Mouse (Mus musculus) left cerebral cortex, postnatal 36 days (tissue): ENCODE measurements around the gene Nup54. TPM values are rescaled to one million over a fixed set of nuclear protein-coding genes. Genes with fewer than 3 reads are reported as not detected.

Source experiments
- DNase-seq, 2 experiments: peaks; one replicate each; pipeline ENCODE4 v3.0.0; 2021 to 2022; ENCODE audit warnings: low spot score in 2 of 2, mixed read lengths in 1 of 2
- intact Hi-C: fragments of 180-260 bp; cut with DNase I; formaldehyde crosslinking; loops from one replicate; pipeline ENCODE4 v1.15.1; 2025
- total RNA-seq, 2 experiments: library from RNA; stranded (reverse); gene quantifications; 2 replicates each; pipeline ENCODE4 v1.2.3; 2021

Nup54 gene
- 10 to 100 TPM; 25.3 to 28.5 TPM for total RNA-seq

DNA sequence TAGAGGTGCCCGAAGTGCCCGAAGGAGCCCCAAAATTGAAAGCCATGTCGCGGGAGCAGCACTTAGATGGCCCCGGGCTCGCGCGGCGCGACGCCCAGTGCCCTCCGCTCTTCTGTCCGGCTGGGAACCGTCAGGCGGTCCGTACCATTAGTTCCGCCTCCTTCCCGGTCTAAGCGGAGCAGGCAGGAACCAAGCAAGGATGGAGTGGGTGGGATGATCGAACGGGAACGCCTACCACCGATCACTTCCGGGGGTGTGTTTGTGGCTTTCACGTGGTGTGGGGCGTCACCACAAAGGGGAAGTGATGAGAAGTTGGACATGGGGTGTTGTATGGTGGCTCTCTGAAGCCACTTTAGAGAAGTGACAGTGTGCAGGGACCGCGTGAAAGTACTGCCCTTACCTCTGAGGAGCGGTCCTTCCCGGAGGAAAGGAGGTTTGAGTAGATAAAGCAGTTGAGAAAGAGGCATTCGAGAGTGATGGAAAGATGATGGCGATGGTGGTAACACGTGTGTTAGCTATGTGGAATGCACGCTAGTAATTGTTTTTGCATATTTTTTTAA lies at the start of gene Nup54:
Gene Nup54 (minus strand): TSS at position 195 of the 560 bp plus-strand sequence.
- intact Hi-C loops = no loop called here
- DNase-seq = peak; percentile 95 to 97

DNA sequence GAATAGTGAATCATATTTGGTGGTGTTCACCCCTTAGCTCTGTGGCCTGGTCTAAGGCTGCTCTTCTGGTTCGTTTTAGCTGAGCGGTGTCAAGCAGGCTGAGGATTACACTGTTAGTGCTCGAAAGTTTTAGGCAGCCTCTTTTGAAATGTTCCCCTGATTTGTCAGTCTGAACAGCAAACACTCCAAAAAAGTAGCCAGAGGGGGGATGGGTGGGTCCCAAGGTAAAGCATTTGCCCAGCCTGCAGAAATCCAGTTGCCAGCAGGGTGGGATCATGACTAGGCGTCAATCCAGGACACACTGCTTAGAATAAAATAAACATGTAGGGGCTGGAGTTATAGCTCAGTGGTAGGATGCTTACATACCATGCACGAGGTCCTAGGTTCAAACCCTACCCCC lies 37.8 kb upstream of the Nup54 start:
- DNase-seq = no peak
- intact Hi-C loops = no loop called here

DNA sequence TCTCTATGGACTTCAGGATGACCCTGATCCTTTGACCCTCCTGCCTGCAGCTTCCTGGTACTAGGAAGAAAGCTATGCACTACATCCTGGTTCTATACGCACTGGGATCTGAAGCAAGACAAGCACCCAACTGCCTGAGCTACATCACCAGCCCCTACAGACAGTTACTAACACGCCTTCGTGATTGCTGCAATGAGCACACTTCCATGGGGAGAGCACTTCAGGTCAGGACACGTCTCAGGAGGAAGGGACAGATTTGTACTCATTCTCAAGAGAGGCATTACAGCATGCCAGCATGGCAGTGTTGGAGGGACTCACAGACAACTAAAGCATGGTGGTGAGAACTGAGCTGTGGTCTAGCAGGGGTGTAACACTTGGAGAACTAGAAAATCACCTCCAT lies 36.5 kb upstream of the Nup54 start:
- DNase-seq = no peak
- intact Hi-C loops = no loop called here

DNA sequence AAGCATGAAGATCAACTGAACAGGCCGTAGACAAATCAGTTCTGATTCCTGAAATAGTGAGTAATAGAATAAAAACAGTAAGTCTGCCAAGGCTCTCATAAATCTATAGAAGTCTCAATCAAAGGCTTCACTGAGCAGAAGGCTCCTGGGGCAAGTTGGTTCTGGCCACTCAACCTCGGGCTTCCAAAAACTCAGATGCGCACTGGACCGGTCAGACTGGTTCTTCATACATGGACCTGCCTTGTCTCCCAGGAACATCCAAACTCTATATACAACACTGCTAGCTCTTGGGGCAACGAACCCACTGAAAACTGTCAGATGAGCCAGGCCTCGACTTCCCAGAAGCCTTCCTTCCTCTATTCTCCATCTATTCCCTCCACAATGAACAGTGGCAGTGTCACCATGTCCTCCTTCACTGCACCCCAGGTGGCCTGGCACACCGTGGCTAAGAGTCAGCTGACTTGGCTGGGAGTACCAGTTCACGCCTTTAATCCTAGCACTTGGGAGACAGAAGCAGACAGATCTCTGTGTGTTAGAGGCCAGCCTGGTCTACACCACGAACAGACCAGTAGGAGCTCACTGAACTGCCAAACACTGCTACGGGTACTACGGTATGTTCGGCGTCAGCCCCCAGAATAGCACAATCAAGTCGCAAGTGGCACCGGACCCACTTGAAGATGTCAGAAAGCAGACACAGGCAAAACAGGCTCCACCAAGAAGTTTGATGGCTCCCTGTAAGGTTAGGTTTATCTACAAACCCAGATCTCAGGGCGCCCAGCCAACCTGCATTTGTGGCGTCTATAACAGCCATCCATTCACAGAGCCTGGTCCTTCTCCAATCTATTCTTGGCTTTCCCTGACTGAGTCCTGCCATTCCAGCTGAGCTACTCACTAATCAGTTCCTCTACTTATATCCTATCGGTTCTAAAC lies 34.4 kb upstream of the Nup54 start:
- no peak for DNase-seq
- intact Hi-C loops = no loop called here

DNA sequence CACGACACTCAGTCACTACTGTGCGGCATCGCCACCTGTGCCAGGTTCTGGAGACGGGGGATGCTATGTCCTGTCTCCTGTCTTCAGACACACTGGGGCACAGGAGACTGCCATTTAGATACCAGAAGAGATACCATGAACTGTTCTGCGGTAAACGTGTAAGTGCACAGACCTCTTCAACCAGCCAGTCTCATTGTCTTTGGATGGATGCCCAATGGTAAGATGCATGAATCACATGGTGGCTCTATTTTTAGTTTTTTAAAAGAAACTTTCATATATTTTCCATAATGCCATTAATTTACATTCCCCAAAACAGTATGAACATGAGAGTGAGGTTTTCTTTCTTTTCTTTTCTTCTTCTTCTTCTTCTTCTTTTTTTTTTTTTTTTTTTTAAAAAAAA lies 33.2 kb upstream of the Nup54 start:
- DNase-seq = no peak
- intact Hi-C loops = no loop called here

DNA sequence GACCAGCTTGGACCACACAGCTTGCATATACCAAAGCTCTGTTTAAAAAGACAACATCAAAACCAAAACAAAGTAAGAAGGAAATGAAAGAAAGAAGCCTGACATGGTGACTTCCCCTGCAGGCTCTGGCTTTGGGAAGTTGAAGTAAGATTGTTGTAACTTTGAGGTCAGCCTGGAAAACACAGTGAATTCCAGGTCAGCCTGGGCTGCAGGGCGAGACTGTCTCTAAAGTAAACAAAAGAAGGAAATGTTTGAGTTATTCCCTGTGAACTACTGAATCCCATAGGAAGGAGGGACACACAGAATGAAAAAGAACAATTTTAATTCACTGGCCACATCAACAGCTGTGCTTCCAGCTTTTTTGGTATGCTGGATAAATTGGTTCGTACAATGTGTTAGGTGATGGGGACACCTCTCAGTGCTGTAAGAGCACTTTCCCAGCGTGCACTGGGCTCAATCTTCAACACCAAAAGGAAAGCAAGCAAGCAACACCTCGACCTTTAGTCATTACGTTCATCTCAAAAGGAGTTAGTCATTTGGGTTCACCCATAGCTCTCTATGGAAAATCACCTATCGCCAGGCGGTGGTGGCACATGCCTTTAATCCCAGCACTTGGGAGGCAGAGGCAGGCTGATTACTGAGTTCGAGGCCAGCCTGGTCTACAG lies 32.2 kb upstream of the Nup54 start:
- DNase-seq = no peak
- intact Hi-C loops = no loop called here

DNA sequence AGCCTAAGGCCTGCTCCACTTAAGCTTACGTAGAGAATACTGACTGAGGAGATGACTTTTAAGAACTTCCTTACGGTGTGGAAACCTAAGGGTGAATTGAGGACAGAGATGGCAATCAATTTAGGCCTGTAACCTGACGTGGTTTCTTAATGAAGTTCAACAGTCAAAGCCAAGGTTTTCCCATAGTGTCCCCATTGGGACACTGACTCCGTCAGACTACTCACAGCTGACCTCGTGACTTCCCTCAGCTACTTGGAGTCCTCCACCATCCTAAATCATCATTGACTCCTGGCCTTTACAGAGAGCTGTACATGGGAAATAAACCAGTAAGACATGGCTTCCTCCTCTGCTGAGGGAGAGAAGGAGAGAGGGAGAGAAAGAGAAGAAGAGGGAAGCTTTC lies 30.5 kb upstream of the Nup54 start:
- intact Hi-C loops = loop anchor here (2.0 kb wide), 1 partner anchor 191 kb away; no protein-coding TSS in a partner anchor
- no peak for DNase-seq

DNA sequence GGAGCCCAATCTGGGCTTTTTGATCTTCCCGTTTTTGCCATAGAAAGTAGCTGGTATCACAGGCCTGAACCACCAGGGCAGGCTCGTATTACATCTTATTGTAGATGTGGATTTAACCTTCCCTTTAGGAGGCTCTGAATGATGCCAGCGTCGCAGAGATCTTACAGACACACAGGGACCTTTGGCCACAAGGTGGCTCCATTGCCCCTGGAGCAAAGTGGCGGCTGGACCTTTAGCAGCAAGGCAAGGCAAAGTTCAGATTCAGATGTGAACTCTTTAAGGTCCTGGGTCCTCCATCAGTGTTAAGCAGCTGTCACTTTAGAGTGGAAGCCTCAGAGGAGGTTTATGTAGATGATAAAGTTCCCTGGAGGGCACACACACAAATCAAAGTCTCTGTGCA lies 26.3 kb upstream of the Nup54 start:
- intact Hi-C loops = loop anchor here (2.0 kb wide), 1 partner anchor 45 kb away; the partner anchor contains the start of gene Scarb2
- peak; percentile 18 to 41 for DNase-seq

DNA sequence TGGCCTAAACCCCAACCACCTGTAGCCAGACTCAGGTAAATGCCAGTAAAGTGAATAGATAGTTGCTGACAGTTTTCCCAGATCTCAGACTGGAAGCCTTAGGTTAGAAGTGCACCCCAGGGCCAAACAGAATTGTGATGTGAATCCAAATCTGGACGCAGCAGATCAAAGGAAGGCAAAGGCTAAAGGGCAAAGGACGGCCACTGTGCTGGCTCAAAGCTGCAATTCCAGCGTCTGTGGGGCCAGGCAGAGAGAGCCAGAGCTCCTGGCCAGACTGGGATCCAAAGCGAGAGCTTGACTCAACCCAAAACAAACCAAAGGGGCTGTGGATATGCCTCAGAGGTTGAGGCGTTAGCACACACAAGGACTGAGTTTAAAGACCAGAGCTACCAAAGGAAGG lies 23.7 kb upstream of the Nup54 start:
- no peak for DNase-seq
- intact Hi-C loops = no loop called here

DNA sequence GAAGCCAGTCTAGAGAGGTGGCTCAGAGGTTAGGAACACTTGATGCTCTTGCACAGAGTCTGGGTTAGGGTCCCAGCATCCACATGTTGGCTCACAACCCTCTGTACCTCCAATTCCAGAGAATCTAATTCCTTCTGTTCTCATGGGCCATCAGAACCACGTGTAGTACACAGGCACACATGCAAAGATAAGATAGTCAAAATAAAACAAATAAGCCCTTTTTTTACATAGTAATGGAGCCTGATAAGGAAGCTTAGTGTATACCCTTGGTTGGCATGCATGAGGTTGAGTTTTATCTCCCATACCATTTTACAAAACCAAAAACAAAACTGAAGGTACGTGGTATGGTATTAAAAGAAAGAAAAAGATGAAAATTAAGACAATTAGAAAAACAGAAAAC lies 22.4 kb upstream of the Nup54 start:
- no peak for DNase-seq
- intact Hi-C loops = no loop called here

DNA sequence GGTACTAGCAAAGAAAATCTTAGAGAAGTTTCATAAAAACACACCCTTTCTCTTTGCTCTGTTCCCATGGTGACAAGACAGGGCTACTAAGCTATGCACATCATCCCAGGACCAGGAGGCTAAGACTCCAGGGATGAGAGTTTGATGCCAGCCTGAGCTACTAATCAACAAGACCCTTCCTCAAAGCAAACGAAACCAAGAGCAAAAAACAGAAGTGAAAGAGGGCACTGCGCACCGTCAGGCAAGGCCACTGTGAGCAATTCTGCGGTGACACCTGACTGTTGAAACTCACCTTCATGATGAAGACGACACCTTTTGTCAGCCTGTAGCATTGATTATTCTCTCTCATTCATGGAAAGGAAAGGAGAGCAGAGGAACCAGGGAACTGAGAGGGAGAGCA lies 17.9 kb upstream of the Nup54 start:
- intact Hi-C loops = no loop called here

DNA sequence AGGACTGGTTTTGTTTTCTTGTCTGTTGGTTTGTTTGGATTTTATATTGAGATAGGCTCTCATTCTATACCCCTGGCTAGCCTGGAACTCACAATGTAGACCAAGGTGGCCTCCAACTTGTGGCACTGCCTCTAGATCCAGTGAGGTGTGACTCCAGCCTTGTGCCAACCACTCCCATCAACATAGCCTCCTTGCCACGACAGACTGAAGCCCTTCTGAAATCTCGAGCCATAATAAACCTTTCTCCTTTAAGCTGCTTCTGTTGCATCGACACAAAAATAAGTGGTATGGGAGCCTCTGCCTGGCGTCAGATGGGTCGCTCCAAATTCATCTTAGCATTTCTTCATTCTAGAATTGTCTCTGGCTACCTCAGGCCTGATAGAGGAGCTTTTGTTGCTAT lies 11.7 kb upstream of the Nup54 start:
- DNase-seq = no peak
- intact Hi-C loops = no loop called here

More for the DNA sequence above, 17.9 kb upstream of the Nup54 start:
- no peak for DNase-seq

DNA sequence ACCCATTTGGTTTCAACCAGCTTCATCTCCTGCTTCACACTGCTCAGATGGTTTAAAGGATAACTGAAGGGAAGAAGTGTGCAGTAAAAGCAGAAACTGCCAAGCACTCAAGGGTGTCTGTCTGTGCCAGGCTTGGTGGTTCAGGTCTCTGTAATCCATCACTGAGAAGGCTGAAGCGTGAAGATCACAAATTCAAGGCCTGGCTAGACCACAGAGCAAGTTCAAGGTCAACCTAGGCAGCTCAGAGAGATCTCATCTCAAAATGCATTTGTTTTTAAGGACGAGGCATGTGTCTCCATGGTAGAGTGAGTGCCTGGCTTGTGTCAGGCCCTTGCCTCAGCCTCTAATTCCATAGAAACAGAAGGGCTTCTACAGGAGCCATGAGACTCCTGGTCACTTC lies 10.0 kb upstream of the Nup54 start:
- intact Hi-C loops = no loop called here
- no peak for DNase-seq

DNA sequence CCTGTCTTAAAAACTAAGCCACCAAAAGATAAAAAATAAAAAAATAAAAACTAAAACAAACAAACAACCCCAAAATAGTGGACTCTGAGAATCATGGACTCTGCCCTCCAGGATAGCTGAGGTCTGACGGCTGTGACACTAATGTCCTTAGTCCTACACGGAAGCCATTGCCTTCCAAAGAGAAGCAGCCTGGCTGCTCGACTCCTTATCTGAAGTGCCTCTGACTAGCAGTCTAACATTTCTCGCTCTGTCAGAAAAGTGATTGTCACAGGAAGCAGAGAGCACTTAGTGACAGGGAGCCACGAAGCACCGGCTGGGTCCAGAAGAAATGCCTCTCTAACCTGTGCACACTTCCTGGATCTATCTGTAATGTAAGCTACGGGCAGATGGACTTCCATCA lies 7.9 kb upstream of the Nup54 start:
- no peak for DNase-seq
- intact Hi-C loops = no loop called here

DNA sequence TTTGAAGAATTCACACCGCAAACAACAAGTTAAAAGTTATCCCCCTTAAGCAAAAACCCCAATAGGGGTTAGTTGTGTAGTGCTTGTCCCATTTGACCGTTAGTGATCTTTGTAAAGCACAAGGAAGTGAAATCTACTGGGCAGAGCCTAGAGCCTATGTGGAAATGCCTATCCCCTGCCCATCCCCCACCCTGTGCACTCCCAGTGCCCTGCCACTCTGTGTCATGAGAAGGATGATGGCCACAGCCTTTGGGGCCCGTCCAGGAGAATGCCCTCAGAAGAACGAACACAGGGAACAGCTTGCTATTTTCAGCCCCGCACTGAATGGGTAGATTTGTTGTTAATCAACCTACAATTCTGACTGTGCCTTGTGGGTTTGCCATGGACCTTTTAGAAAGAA lies 6.5 kb upstream of the Nup54 start:
- no peak for DNase-seq
- intact Hi-C loops = no loop called here

DNA sequence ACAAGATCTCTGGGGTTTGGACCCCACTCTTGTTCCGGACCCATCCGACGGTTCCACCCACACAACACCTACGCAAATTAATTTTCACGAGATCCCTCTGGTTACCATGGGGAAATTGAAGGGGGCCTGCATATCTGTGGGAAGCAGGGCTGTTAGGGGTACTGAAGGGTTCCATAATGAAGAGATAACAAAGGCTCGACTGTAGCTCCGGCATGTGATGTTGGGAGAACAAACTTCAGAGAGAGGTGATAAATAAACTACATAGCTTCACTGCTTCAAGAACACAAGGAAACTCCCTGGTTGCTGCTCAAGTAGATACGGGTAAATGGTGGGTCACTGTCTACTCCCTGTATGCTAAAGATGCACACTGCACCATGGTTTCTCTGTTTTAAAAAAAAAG lies 3.5 kb upstream of the Nup54 start:
- intact Hi-C loops = no loop called here
- no peak for DNase-seq

DNA sequence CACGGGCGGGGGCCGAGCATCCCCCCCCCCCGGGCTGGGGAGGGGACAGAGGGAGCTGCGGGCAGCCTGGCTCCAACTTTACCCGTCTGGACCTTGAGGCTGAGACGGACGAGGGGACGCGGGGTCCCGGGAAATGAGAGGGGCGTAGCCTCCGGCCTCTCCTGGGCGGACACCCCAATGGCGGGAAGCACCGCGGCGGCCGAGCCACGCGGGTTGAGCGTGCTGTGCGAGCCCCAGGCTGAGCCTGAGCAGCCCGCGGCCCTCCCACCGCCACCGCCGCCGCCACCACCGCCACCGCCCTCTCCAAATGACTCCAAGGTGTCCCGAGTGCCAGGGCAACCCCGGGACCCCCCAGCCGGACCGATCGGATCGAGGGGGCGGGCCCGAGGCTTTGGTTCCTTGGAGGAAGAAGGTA lies 441 bp downstream of the Nup54 start:
- no peak for DNase-seq
- intact Hi-C loops = loop anchor here (5.0 kb wide), 1 partner anchor 73 kb away; the partner anchor contains the start of gene Scarb2

DNA sequence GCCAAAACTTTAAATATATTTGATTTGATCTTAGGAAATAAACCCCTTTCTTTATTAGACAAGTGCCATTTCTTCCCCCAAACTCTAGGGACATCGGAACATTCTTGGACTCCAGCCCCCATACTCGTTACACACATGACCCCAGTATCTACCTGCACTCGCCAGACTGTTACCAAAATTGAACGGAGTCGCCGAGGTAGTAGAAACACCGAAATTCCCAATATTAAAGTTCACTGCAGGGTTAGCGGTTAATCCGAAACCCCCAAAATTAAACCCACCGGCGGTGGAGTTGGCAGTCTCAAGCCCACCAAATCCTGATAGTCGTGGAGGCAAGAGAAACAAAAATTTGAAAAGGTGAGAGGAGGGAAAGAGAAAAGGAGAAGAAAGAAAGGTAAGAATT lies 949 bp downstream of the Nup54 start:
- intact Hi-C loops = loop anchor here (5.0 kb wide), 1 partner anchor 73 kb away; the partner anchor contains the start of gene Scarb2
- DNase-seq = no peak

DNA sequence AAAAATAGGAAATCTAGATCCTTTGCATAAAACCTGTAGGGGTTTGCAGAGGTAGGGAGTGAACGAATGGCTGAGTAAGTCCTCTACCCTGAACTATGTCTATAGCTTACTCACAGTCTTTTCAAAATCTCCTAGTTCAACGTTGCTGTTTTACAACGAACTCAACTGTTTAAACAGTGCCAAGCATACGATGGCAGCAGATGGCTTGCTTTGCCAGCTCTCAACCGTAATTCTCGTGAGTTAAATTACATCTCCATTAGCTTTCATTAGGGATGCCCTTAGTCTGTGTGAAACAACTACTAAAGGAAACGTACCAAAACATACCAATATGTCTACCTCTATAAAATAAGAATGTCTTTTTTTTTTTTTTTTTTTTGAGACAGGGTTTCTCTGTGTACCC lies 3.4 kb downstream of the Nup54 start:
- no peak for DNase-seq
- intact Hi-C loops = loop anchor here (5.0 kb wide), 1 partner anchor 76 kb away; the partner anchor contains the start of gene Scarb2

DNA sequence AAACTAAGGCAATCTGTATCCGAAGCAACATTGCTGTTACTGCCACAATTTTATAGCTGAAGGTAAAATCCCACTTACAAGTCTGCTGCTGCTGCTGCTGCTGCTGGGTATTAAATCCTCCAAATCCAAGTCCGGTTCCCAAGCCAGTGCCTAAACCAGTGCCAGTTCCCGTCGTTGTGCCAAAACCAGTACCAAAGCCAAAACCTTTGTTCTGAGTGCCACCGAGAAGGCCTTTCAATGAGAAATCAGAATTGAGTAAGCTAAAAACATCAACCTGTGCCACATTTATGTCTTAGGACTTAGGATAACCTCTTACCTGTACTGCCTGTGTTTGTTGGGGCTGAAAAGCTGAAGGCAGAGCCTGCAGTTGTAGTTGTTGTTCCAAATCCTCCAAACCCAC lies 4.3 kb downstream of the Nup54 start:
- intact Hi-C loops = loop anchor here (5.0 kb wide), 1 partner anchor 77 kb away; the partner anchor contains the start of gene Scarb2
- peak in 1 of 2 experiments; percentile 15 for DNase-seq
